Mouse (Mus musculus) embryonic facial prominence, embryonic 12.5 days (tissue): ENCODE measurements around the gene Gm10058. TPM values are rescaled to one million over a fixed set of nuclear protein-coding genes. Genes with fewer than 3 reads are reported as not detected.
"Not testable (repeated sequence)": the region's sequence is repeated elsewhere in the genome, so short reads cannot be mapped to it uniquely, and the experiment has no call there.

ENCODE experiments used
- ATAC-seq: fragments of 200-750 bp; cut with Nextera tagmentation; 2 replicates; pipeline ENCODE4 v1.8.0; 2017; ENCODE audit not compliant: insufficient number of reproducible peaks, insufficient read depth, low FRiP score, low TSS enrichment
- H3K27ac ChIP-seq: fragments of 300-500 bp; sonication (generic); 2 replicates; pipeline ENCODE4 v1.5.1; 2016; ENCODE audit warnings: mild to moderate bottlenecking
- H3K27me3 ChIP-seq: fragments of 300-500 bp; sonication (generic); 2 replicates; pipeline ENCODE4 v1.6.1; 2016; ENCODE audit warnings: mild to moderate bottlenecking, moderate library complexity
- H3K36me3 ChIP-seq: fragments of 300-500 bp; sonication (generic); 2 replicates; pipeline ENCODE4 v1.6.1; 2016; ENCODE audit warnings: mild to moderate bottlenecking
- H3K4me1 ChIP-seq: fragments of 300-500 bp; sonication (generic); 2 replicates; pipeline ENCODE4 v1.6.1; 2016
- H3K4me2 ChIP-seq: fragments of 300-500 bp; sonication (generic); replicated peaks from 2 replicates; pipeline ENCODE4 v1.6.1; 2016; ENCODE audit warnings: mild to moderate bottlenecking, moderate library complexity
- H3K4me3 ChIP-seq: fragments of 300-500 bp; sonication (generic); 2 replicates; pipeline ENCODE4 v1.5.1; 2016; ENCODE audit warnings: mild to moderate bottlenecking
- H3K9ac ChIP-seq: fragments of 300-500 bp; sonication (generic); 2 replicates; pipeline ENCODE4 v1.6.1; 2016; ENCODE audit warnings: mild to moderate bottlenecking, moderate library complexity
- H3K9me3 ChIP-seq: fragments of 300-500 bp; sonication (generic); 2 replicates; pipeline ENCODE4 v1.6.1; 2016; ENCODE audit warnings: mild to moderate bottlenecking, moderate library complexity
- WGBS: fragments of 180-500 bp; shearing (Covaris S2); methylation state at CpG from one replicate; pipeline ENCODE4 v1.1.7; 2016; 5-methylcytosine and 5-hydroxymethylcytosine counted together
- polyA plus RNA-seq: library from polyadenylated mRNA; unstranded; fragments of >200 nt; fragmentation: Nextera tagmentation; extraction: Ambion mirVana; gene quantifications from 2 replicates; pipeline ENCODE4 v1.2.1, GENCODE M21; 2016

Gm10058 gene
- polyA plus RNA-seq: not detected in 2 replicates

DNA sequence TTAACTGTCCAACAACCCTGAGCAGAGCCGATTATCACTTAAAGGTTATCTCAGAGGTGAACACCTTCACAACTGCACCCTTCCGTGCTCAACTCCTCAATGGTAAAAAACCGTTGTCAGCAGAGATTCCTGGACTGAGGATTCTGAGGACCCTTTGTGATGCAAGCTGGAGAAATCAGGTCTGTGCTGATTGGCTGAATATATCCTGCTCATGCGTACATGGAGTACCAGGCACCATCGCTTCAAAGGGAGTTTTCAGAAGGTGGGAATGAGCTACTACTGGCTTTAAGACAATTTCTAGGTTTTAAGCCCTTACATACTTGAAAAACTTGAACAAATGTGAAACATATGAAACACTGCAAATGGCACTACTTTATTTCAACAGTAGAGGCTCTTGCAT lies at the start of gene Gm10058:
TSS of gene Gm10058 (minus strand) at position 101 of the 400 bp plus-strand sequence.
- ATAC-seq, H3K4me1 ChIP-seq, H3K36me3 ChIP-seq, H3K27ac ChIP-seq, H3K4me2 ChIP-seq, H3K9me3 ChIP-seq, H3K9ac ChIP-seq, H3K27me3 ChIP-seq, H3K4me3 ChIP-seq: not testable (repeated sequence)
- no CpG with 5 or more reads among the region's 5 CpGs for WGBS
